Mouse (Mus musculus) liver, embryonic 16.5 days (tissue): ENCODE results near the gene Celf2. TPM values are rescaled to one million over a fixed set of nuclear protein-coding genes. Genes with fewer than 3 reads are reported as not detected.

Source experiments
- ATAC-seq: fragments of 200-750 bp; cut with Nextera tagmentation; 2 replicates; pipeline ENCODE4 v1.8.0; 2017; ENCODE audit warnings: low read depth, mild to moderate bottlenecking, moderate number of reproducible peaks, moderate library complexity
- H3K27ac ChIP-seq: fragments of 300-500 bp; sonication (generic); 2 replicates; pipeline ENCODE4 v1.5.1; 2014; ENCODE audit warnings: mild to moderate bottlenecking, low read length
- H3K27me3 ChIP-seq: fragments of 300-500 bp; sonication (generic); 2 replicates; pipeline ENCODE4 v1.6.1; 2014; ENCODE audit warnings: low read depth, low read length, mixed read lengths; ENCODE audit not compliant: control insufficient read depth, insufficient read depth
- H3K36me3 ChIP-seq: fragments of 300-500 bp; sonication (generic); 2 replicates; pipeline ENCODE4 v1.6.1; 2014; ENCODE audit warnings: mild to moderate bottlenecking; ENCODE audit not compliant: control insufficient read depth, insufficient read depth
- H3K4me1 ChIP-seq: fragments of 300-500 bp; sonication (generic); 2 replicates; pipeline ENCODE4 v1.6.1; 2014; ENCODE audit warnings: low read depth, low read length, mixed read lengths; ENCODE audit not compliant: control insufficient read depth
- H3K4me2 ChIP-seq: fragments of 300-500 bp; sonication (generic); 2 replicates; pipeline ENCODE4 v1.6.1; 2014; ENCODE audit warnings: low read depth, low read length, mixed read lengths
- H3K4me3 ChIP-seq: fragments of 300-500 bp; sonication (generic); 2 replicates; pipeline ENCODE4 v1.5.1; 2014; ENCODE audit warnings: low read depth, mild to moderate bottlenecking, low read length
- H3K9ac ChIP-seq: fragments of 300-500 bp; sonication (generic); 2 replicates; pipeline ENCODE4 v1.6.1; 2014; ENCODE audit warnings: low read depth, low read length
- H3K9me3 ChIP-seq: fragments of 300-500 bp; sonication (generic); replicated peaks from 2 replicates; pipeline ENCODE4 v1.6.1; 2016; ENCODE audit warnings: low read length; ENCODE audit not compliant: control insufficient read depth
- WGBS: fragments of 180-500 bp; shearing (Covaris S2); extraction: QIAGEN DNeasy Blood & Tissue Kit; methylation state at CpG from one replicate; pipeline ENCODE4 v1.1.7; 2014; ENCODE audit not compliant: insufficient replicate concordance; 5-methylcytosine and 5-hydroxymethylcytosine counted together
- polyA plus RNA-seq: library from polyadenylated mRNA; unstranded; fragments of >200 nt; fragmentation: Nextera tagmentation; extraction: Ambion mirVana; gene quantifications from 2 replicates; pipeline ENCODE4 v1.2.1, GENCODE M21; 2015

Celf2 gene
- polyA plus RNA-seq, 1 experiment from 2014 or later, result 10.0 TPM

- no peaks in the 10 kb centered on the region for H3K27me3 ChIP-seq
- no peak overlapping the region for H3K4me2 ChIP-seq
- no peak overlapping the region for H3K27ac ChIP-seq
- no peak overlapping the region for H3K4me3 ChIP-seq
- no peak overlapping the region for H3K9ac ChIP-seq
- H3K36me3 ChIP-seq, result no peaks in the 10 kb centered on the region
- 75% methylated on average over 3 of the region's 3 CpGs for WGBS
- H3K9me3 ChIP-seq, result no peaks in the 10 kb centered on the region
- ATAC-seq, result no peak
- no peaks in the 10 kb centered on the region for H3K4me1 ChIP-seq
Observed at GRCm38 (mm10) chr2:6560802-6561201, 948.6 kb downstream of the Celf2 start.

- Histone ChIP-seq H3K4me3 (no peak overlapping the region), H3K27ac (no peak overlapping the region)
Observed at GRCm38 (mm10) chr2:6559581-6559980, 949.8 kb downstream of the Celf2 start.

GRCm38 (mm10) chr2:6558303-6559254 is 950.8 kb downstream of the Celf2 start:
- ATAC-seq, result no peak
- Histone ChIP-seq H3K4me2 (no peak overlapping the region), H3K9ac (no peak overlapping the region), H3K9me3 (no peaks in the 10 kb centered on the region), H3K36me3 (no peaks in the 10 kb centered on the region), H3K4me1 (no peaks in the 10 kb centered on the region), H3K27me3 (no peaks in the 10 kb centered on the region), H3K27ac (no peak overlapping the region), H3K4me3 (no peak overlapping the region)
- WGBS, result 62% methylated on average over 14 of the region's 14 CpGs

More at GRCm38 (mm10) chr2:6559581-6559980, 949.8 kb downstream of the Celf2 start:
- no peaks in the 10 kb centered on the region for H3K36me3 ChIP-seq
- H3K9me3 ChIP-seq, result no peaks in the 10 kb centered on the region
- no peak for ATAC-seq
- H3K27me3 ChIP-seq, result no peaks in the 10 kb centered on the region
- no peaks in the 10 kb centered on the region for H3K4me1 ChIP-seq
- no peak overlapping the region for H3K9ac ChIP-seq
- WGBS, result 78% methylated on average over 2 of the region's 2 CpGs
- no peak overlapping the region for H3K4me2 ChIP-seq

GRCm38 (mm10) chr2:6557749-6558148 is 951.6 kb downstream of the Celf2 start:
- Histone ChIP-seq H3K27ac (no peak overlapping the region), H3K9me3 (no peaks in the 10 kb centered on the region), H3K27me3 (no peaks in the 10 kb centered on the region), H3K4me1 (no peaks in the 10 kb centered on the region), H3K9ac (no peak overlapping the region), H3K4me3 (no peak overlapping the region), H3K4me2 (no peak overlapping the region), H3K36me3 (no peaks in the 10 kb centered on the region)
- no peak for ATAC-seq
- WGBS, result 56% methylated on average over 3 of the region's 3 CpGs

- no peak overlapping the region for H3K9ac ChIP-seq
- no peaks in the 10 kb centered on the region for H3K9me3 ChIP-seq
- WGBS, result 71% methylated on average over 2 of the region's 2 CpGs
- no peaks in the 10 kb centered on the region for H3K4me1 ChIP-seq
- H3K4me3 ChIP-seq, result no peak overlapping the region
- H3K4me2 ChIP-seq, result no peak overlapping the region
- no peak for ATAC-seq
- H3K27ac ChIP-seq, result no peak overlapping the region
- H3K27me3 ChIP-seq, result no peaks in the 10 kb centered on the region
- H3K36me3 ChIP-seq, result no peaks in the 10 kb centered on the region
Observed at GRCm38 (mm10) chr2:6556913-6557312, 952.5 kb downstream of the Celf2 start.

GRCm38 (mm10) chr2:6553656-6554055 is 955.7 kb downstream of the Celf2 start:
- Histone ChIP-seq H3K4me2 (no peak overlapping the region), H3K4me1 (no peaks in the 10 kb centered on the region), H3K4me3 (no peak overlapping the region), H3K27ac (no peak overlapping the region), H3K27me3 (no peaks in the 10 kb centered on the region), H3K9me3 (no peaks in the 10 kb centered on the region), H3K36me3 (no peaks in the 10 kb centered on the region), H3K9ac (no peak overlapping the region)
- ATAC-seq, result no peak
- 79% methylated on average over 7 of the region's 7 CpGs for WGBS

- Histone ChIP-seq H3K9me3 (no peaks in the 10 kb centered on the region), H3K4me3 (no peak overlapping the region), H3K27me3 (no peaks in the 10 kb centered on the region), H3K36me3 (no peaks in the 10 kb centered on the region), H3K4me1 (no peaks in the 10 kb centered on the region), H3K27ac (no peak overlapping the region), H3K4me2 (no peak overlapping the region), H3K9ac (no peak overlapping the region)
- 79% methylated on average over 7 of the region's 7 CpGs for WGBS
- no peak for ATAC-seq
Observed at GRCm38 (mm10) chr2:6549251-6549650, 960.1 kb downstream of the Celf2 start.

GRCm38 (mm10) chr2:6547139-6547664 is 962.2 kb downstream of the Celf2 start:
- Histone ChIP-seq H3K36me3 (no peaks in the 10 kb centered on the region), H3K9me3 (no peaks in the 10 kb centered on the region), H3K27me3 (no peaks in the 10 kb centered on the region), H3K4me1 (no peaks in the 10 kb centered on the region), H3K4me3 (no peak overlapping the region), H3K9ac (no peak overlapping the region), H3K4me2 (no peak overlapping the region), H3K27ac (no peak overlapping the region)
- no peak for ATAC-seq
- WGBS, result 68% methylated on average over 9 of the region's 9 CpGs

DNA sequence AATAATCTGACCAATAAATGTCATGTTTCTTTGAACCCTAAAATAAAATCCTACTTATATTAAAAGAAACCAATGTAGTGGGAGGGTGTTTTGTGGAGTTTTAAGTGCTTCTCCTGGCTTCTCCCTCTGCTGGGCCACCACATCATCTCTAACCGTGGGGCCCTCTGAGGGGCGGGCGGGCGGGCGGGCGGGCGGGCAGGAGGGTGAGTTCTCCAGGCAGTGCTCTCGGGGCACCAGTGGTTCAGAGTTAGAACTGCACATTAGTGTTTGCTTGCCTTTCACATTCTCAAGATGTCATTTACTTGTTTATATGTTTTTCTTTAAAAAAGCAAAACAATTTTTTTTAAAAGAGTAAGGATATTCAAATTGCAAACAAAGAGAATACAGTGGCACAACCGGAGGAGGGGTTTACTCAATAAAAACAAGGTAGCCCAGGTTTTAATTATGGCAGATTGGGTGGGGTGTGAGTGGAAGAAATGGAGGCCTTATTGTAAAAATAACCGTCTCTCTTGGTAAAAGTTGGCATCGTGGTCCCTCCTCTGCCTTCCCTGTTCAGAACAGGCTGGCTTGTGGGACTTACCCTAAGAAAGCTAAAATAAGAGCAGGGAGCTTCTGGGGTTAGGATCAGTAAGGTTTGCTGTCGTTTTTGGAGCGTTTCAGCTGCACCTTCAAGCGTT is 962.8 kb downstream of the Celf2 start:
- Histone ChIP-seq H3K9ac (no peak overlapping the region), H3K36me3 (no peaks in the 10 kb centered on the region), H3K4me3 (no peak overlapping the region), H3K27ac (no peak overlapping the region), H3K27me3 (no peaks in the 10 kb centered on the region), H3K9me3 (no peaks in the 10 kb centered on the region), H3K4me1 (no peaks in the 10 kb centered on the region), H3K4me2 (no peak overlapping the region)
- 46% methylated on average over 14 of the region's 14 CpGs for WGBS
- ATAC-seq, result no peak
